Mouse (Mus musculus): ENCODE results near the gene Tpcn2. TPM values are rescaled to one million over a fixed set of nuclear protein-coding genes. Genes with fewer than 3 reads are reported as not detected.

The Tpcn2 gene
- total RNA-seq (2014; rRNA removed), result 1.9 and 2.9 TPM in 2 replicates
- 2.6 and 5.0 TPM in 2 replicates for polyA plus RNA-seq (2012; rRNA removed)

- 7% methylated on average over 18 of the region's 18 CpGs for WGBS
- peak within 1 kb of the TSS; percentile 13 for H3K27ac ChIP-seq (replicated peaks; ENCODE audit: insufficient read depth, low read depth, low read length)
- peak; percentile 89 for DNase-seq (ENCODE audit: extremely low read depth, low read depth, low spot score)
- H3K36me3 ChIP-seq (ENCODE audit: control insufficient read depth, insufficient read depth, low read length), result no peaks in the 10 kb centered on the region
- TF ChIP-seq CTCF (IDR thresholded peaks at IDR 0.05; ENCODE audit: low read depth, low read length), result peak; percentile 74
- TF ChIP-seq POLR2A (IDR thresholded peaks at IDR 0.05; ENCODE audit: extremely low read depth, insufficient read depth, low read length), result 0 out of 2 replicates have a peak, but pooled peaks have one; percentile 40
- no peaks in the 10 kb centered on the region for H3K27me3 ChIP-seq (ENCODE audit: control insufficient read depth, insufficient read depth, low read length)
- H3K4me1 ChIP-seq (ENCODE audit: control insufficient read depth, insufficient read depth, low read length), result peaks cover 5% of the 10 kb centered on the region
- H3K4me3 ChIP-seq (ENCODE audit: insufficient read depth, low read depth, low read length), result peak within 1 kb of the TSS; percentile 67
- no peaks in the 10 kb centered on the region for H3K79me2 ChIP-seq (ENCODE audit: control insufficient read depth, insufficient read depth, low read length)
- peak within 1 kb of the TSS; percentile 51 for H3K9ac ChIP-seq (ENCODE audit: low read depth, low read length)
Measured at GRCm38 (mm10) chr7:145283487-145284187, at the start of gene Tpcn2. Tpcn2 (minus strand) TSS chr7:145284011.

- H3K27me3 ChIP-seq (ENCODE audit: control insufficient read depth, insufficient read depth, low read length), result no peaks in the 10 kb centered on the region
- no peak overlapping the region for H3K4me3 ChIP-seq (ENCODE audit: insufficient read depth, low read depth, low read length)
- no peak overlapping the region for H3K9ac ChIP-seq (ENCODE audit: low read depth, low read length)
- no peaks in the 10 kb centered on the region for H3K4me1 ChIP-seq (ENCODE audit: control insufficient read depth, insufficient read depth, low read length)
- no peak for DNase-seq (ENCODE audit: extremely low read depth, low read depth, low spot score)
- no peaks in the 10 kb centered on the region for H3K36me3 ChIP-seq (ENCODE audit: control insufficient read depth, insufficient read depth, low read length)
- no peak overlapping the region for H3K27ac ChIP-seq (replicated peaks; ENCODE audit: insufficient read depth, low read depth, low read length)
- TF ChIP-seq POLR2A (IDR thresholded peaks at IDR 0.05; ENCODE audit: extremely low read depth, insufficient read depth, low read length) (no peak), CTCF (IDR thresholded peaks at IDR 0.05; ENCODE audit: low read depth, low read length) (no peak)
- H3K79me2 ChIP-seq (ENCODE audit: control insufficient read depth, insufficient read depth, low read length), result no peaks in the 10 kb centered on the region
- WGBS, result 59% methylated on average over 1 of the region's 1 CpGs
Measured at GRCm38 (mm10) chr7:145332376-145333041, 48.7 kb upstream of the Tpcn2 start.

GRCm38 (mm10) chr7:145330641-145331040 lies 46.8 kb upstream of the Tpcn2 start:
- WGBS, result 85% methylated on average over 2 of the region's 2 CpGs
- no peak overlapping the region for H3K9ac ChIP-seq (ENCODE audit: low read depth, low read length)
- no peaks in the 10 kb centered on the region for H3K4me1 ChIP-seq (ENCODE audit: control insufficient read depth, insufficient read depth, low read length)
- H3K27ac ChIP-seq (replicated peaks; ENCODE audit: insufficient read depth, low read depth, low read length), result no peak overlapping the region
- DNase-seq (ENCODE audit: extremely low read depth, low read depth, low spot score), result no peak
- H3K79me2 ChIP-seq (ENCODE audit: control insufficient read depth, insufficient read depth, low read length), result no peaks in the 10 kb centered on the region
- no peak for TF ChIP-seq POLR2A (IDR thresholded peaks at IDR 0.05; ENCODE audit: extremely low read depth, insufficient read depth, low read length)
- no peak for TF ChIP-seq CTCF (IDR thresholded peaks at IDR 0.05; ENCODE audit: low read depth, low read length)
- no peaks in the 10 kb centered on the region for H3K27me3 ChIP-seq (ENCODE audit: control insufficient read depth, insufficient read depth, low read length)
- no peaks in the 10 kb centered on the region for H3K36me3 ChIP-seq (ENCODE audit: control insufficient read depth, insufficient read depth, low read length)
- no peak overlapping the region for H3K4me3 ChIP-seq (ENCODE audit: insufficient read depth, low read depth, low read length)

- no peak for DNase-seq (ENCODE audit: extremely low read depth, low read depth, low spot score)
- Histone ChIP-seq H3K4me3 (ENCODE audit: insufficient read depth, low read depth, low read length) (no peak overlapping the region), H3K79me2 (ENCODE audit: control insufficient read depth, insufficient read depth, low read length) (no peaks in the 10 kb centered on the region), H3K27me3 (ENCODE audit: control insufficient read depth, insufficient read depth, low read length) (no peaks in the 10 kb centered on the region), H3K27ac (replicated peaks; ENCODE audit: insufficient read depth, low read depth, low read length) (no peak overlapping the region), H3K9ac (ENCODE audit: low read depth, low read length) (no peak overlapping the region), H3K36me3 (ENCODE audit: control insufficient read depth, insufficient read depth, low read length) (no peaks in the 10 kb centered on the region), H3K4me1 (ENCODE audit: control insufficient read depth, insufficient read depth, low read length) (no peaks in the 10 kb centered on the region)
- 77% methylated on average over 2 of the region's 2 CpGs for WGBS
- no peak for TF ChIP-seq CTCF (IDR thresholded peaks at IDR 0.05; ENCODE audit: low read depth, low read length)
- no peak for TF ChIP-seq POLR2A (IDR thresholded peaks at IDR 0.05; ENCODE audit: extremely low read depth, insufficient read depth, low read length)
Measured at GRCm38 (mm10) chr7:145329982-145330381, 46.2 kb upstream of the Tpcn2 start.

GRCm38 (mm10) chr7:145325697-145326096 lies 41.9 kb upstream of the Tpcn2 start:
- no peak overlapping the region for H3K27ac ChIP-seq (replicated peaks; ENCODE audit: insufficient read depth, low read depth, low read length)
- H3K27me3 ChIP-seq (ENCODE audit: control insufficient read depth, insufficient read depth, low read length), result no peaks in the 10 kb centered on the region
- H3K4me3 ChIP-seq (ENCODE audit: insufficient read depth, low read depth, low read length), result no peak overlapping the region
- TF ChIP-seq CTCF (IDR thresholded peaks at IDR 0.05; ENCODE audit: low read depth, low read length) (no peak), POLR2A (IDR thresholded peaks at IDR 0.05; ENCODE audit: extremely low read depth, insufficient read depth, low read length) (no peak)
- DNase-seq (ENCODE audit: extremely low read depth, low read depth, low spot score), result no peak
- no peak overlapping the region for H3K9ac ChIP-seq (ENCODE audit: low read depth, low read length)
- 57% methylated on average over 2 of the region's 2 CpGs for WGBS
- no peaks in the 10 kb centered on the region for H3K4me1 ChIP-seq (ENCODE audit: control insufficient read depth, insufficient read depth, low read length)
- H3K36me3 ChIP-seq (ENCODE audit: control insufficient read depth, insufficient read depth, low read length), result no peaks in the 10 kb centered on the region
- no peaks in the 10 kb centered on the region for H3K79me2 ChIP-seq (ENCODE audit: control insufficient read depth, insufficient read depth, low read length)

- Histone ChIP-seq H3K36me3 (ENCODE audit: control insufficient read depth, insufficient read depth, low read length) (no peaks in the 10 kb centered on the region), H3K27me3 (ENCODE audit: control insufficient read depth, insufficient read depth, low read length) (no peaks in the 10 kb centered on the region), H3K27ac (replicated peaks; ENCODE audit: insufficient read depth, low read depth, low read length) (no peak overlapping the region), H3K4me1 (ENCODE audit: control insufficient read depth, insufficient read depth, low read length) (no peaks in the 10 kb centered on the region), H3K79me2 (ENCODE audit: control insufficient read depth, insufficient read depth, low read length) (no peaks in the 10 kb centered on the region), H3K4me3 (ENCODE audit: insufficient read depth, low read depth, low read length) (no peak overlapping the region), H3K9ac (ENCODE audit: low read depth, low read length) (no peak overlapping the region)
- no peak for DNase-seq (ENCODE audit: extremely low read depth, low read depth, low spot score)
- 50% methylated on average over 4 of the region's 4 CpGs for WGBS
- no peak for TF ChIP-seq POLR2A (IDR thresholded peaks at IDR 0.05; ENCODE audit: extremely low read depth, insufficient read depth, low read length)
- no peak for TF ChIP-seq CTCF (IDR thresholded peaks at IDR 0.05; ENCODE audit: low read depth, low read length)
Measured at GRCm38 (mm10) chr7:145323607-145324006, 39.8 kb upstream of the Tpcn2 start.
